Mouse (Mus musculus) fibroblast of lung, adult 2 months (primary cell): ENCODE results near the gene Slpi.

ENCODE experiments used
- DNase-seq: peaks from one replicate; pipeline ENCODE4 v3.0.0-alpha.2; 2011; ENCODE audit warnings: low read depth

Slpi gene

GRCm38 (mm10) chr2:164421306-164421705 lies 32.4 kb upstream of the Slpi start:
- no peak for DNase-seq

GRCm38 (mm10) chr2:164419489-164419888 lies 30.6 kb upstream of the Slpi start:
- DNase-seq = no peak

DNA sequence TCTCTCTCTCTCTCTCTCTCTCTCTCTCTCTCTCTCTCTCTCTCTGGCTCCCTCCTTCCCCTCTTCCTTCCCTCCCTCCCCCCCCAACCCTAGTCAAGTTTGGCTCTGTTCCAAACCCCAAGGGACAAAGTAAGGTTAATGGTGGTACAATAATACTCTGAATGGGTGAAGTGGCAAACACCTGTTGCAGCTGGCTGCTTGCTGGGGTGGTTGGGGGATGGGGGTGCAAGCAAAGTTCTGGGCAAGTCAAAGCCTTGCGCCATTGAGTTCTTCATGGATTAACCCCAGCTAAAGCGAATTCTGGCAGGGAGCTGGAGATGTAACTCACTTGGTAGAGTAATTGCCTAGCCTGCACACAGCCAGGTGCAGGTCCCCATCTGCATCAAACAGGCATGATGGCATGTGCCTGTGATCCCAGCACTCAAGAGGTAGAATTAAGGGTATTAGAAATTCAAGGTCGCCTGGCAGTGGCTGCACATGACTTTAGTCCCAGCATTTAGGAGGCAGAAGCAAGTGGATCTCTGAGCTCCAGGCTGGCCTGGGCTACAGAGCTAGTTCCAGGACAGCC lies 29.5 kb upstream of the Slpi start:
- DNase-seq = no peak

DNA sequence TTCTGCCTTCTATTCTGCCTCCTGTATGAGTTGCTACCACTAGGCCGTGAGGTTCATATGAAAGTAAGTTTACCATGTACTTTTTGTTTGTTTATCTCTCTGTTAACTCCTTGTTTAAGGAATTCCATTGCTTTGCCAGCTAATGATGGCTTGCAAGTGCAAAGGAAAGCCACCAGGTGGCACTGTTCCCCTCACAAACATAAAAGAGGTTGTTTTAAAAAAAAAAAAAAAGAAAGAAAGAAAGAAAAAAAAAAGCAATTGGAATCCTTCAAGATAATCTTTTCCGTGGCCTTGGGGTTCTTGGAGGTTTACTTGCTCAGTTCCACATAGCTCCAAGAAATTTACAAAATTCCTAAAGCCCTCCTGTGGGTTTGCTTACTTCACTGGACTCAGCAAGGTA lies 28.3 kb upstream of the Slpi start:
- DNase-seq = no peak

GRCm38 (mm10) chr2:164414581-164414980 lies 25.7 kb upstream of the Slpi start:
- no peak for DNase-seq

DNA sequence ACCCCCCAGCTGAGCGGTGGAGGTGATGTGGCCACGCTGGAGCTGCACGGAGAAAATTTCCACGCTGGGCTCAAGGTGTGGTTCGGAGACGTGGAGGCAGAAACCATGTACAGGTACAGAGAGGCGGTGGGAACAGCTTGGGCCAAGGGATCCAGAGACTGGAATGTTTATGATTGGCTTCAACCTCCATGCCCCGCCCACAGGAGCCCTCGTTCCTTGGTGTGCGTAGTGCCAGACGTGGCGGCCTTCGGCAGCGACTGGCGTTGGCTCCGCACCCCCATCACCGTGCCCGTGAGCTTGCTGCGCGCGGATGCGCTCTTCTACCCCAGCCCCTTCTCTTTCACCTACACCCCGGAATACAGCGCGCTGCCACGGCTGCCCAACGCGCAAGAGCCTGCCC lies 25.3 kb upstream of the Slpi start:
- DNase-seq = no peak

DNA sequence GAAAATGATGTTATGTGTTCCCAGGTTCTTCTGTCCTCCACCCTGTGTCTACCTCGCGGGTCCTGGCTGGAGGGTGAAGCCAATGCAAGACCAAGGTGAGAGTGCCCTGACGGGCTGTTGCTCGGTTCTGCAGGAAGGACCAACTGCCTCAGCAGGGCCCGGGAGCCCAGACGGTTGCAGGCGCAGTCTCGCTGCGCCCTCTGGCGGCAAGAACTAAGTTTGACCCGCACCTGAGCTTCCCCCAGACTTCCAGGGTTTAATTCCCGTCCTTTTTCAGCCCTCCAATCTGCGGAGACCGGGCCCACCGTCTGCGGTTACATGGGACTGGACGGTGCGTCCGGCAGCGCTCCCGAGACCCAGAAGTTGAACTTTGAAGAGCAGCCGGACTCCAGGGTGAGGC lies 18.8 kb upstream of the Slpi start:
- DNase-seq = no peak

- DNase-seq = no peak
These were observed 16.6 kb upstream of the Slpi start for GRCm38 (mm10) chr2:164405519-164405918.

GRCm38 (mm10) chr2:164405060-164405459 lies 16.2 kb upstream of the Slpi start, which contains the start of gene Matn4:
Gene Matn4, minus strand, starts transcription at chr2:164405160.
- no peak for DNase-seq

DNA sequence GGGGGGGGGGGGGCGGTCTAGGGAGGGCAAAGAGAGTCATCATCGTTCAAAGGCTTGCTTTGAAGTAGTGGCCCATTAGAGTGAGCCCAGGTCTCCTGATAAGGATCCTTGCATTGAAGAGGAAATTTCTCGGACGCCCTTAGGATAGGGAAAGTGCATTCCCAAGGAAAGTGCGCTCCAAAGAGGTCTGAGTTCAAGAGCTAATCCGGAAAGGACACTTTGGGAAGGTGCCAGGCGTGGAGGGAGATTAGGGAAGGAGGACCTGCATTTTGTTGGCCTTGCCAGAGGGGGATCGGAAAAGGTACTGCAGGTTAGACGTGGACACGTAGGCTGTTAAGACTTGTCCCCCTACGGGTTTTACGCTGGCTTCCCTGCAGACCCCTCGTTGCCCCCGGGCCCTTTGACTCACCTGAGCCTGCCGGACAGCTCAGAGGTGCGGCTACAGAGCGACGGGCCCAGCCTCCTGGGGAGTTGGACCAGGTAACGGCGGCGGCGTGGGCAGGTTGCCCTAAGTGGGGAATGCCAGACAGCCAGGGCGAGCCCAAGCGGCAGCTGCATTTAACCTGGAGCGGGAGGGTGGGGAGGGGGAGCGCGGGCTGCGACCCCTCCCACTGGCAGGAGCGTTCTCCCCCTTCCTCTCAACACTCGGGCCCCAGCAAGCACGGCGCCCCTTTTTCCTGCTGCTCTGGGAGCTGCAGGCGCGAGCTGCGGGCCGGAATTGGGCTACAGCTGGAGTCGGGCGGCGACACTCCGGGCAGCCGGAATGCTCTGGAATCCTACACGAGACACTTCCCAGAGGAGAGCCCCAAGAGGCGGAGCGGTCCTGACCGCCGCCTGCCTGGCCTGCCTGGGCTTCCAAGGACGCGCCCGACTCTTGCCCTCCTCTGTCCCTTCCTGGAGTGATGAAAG lies 15.4 kb upstream of the Slpi start:
- no peak for DNase-seq

DNA sequence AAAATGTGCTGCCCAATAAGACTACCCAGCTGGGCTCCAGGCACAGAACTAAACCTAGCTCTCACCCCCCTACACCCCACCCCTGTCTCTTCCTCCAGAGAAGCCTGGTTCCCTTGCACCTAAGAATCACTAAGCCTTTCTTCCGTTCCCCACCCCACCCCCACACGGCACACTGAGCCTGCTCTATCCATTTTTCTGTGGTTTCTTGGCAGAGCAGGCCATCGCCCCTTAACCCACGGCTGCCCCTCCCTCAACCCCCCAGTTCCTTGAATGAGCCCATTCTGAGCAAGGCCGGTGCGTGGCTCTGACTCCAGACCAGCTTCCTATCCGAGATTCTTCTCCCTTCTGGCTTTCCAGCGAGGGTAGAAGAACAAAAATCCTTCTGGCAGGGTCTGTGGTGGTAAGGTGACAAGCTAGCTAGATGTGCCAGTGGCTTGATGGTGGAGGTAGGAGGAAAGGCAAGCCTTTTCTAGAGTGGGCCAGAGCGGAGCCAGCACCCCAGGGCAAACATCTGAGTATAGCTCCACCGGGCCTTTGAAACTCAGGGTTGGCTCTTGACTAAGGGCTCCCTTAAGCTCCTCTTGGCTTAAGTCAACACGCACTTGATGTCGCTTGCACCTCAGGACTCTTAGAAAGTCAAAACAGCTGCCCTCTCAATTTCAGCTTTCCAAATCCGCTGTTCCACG lies 14.6 kb upstream of the Slpi start:
- no peak for DNase-seq

DNA sequence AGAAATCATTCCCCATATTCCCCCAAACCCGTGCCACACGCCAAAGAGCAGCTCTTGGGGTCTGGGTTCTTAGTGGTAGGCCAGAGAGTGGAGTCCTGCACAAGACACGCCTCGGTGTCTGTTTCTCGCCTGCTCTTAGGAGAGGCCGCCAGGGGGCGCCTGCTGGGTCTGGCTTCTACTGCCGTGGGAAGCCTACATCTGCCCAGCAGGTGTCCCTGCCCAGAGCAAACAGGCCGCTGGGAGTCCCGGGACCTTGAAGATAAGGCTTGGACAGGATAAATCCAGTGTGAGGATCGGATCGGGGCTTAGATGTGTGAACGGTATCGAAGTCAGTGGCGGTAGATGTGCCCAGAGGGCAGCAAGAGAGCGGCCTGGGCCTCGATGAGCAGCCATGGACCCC lies 14.0 kb upstream of the Slpi start, which contains the start of gene Rbpjl:
Rbpjl (plus strand) TSS at position 236 of the 400 bp plus-strand sequence.
- DNase-seq = no peak

- DNase-seq = no peak
These were observed 8.0 kb upstream of the Slpi start for GRCm38 (mm10) chr2:164396911-164397310.

DNA sequence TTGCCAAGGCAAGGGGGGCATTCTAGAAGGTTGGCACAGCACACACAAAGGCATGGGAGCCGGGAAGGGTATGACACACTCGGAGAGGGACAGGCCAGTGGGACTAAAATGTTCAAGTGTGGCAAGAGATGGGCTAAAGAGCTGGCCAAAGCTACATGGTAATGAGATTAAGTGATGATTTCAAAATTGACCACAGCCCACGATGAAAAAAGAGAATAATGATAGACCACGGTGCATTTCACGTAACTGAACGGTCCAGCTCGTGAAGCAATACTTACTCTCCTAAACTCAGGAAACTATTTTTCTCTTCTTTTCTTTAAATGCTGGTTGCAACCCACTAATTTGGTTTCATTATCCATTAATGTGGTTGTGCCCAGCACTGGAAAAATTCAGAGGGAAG lies 7.2 kb upstream of the Slpi start:
- DNase-seq = no peak

- no peak for DNase-seq
These were observed 4.2 kb upstream of the Slpi start for GRCm38 (mm10) chr2:164393126-164393525.

DNA sequence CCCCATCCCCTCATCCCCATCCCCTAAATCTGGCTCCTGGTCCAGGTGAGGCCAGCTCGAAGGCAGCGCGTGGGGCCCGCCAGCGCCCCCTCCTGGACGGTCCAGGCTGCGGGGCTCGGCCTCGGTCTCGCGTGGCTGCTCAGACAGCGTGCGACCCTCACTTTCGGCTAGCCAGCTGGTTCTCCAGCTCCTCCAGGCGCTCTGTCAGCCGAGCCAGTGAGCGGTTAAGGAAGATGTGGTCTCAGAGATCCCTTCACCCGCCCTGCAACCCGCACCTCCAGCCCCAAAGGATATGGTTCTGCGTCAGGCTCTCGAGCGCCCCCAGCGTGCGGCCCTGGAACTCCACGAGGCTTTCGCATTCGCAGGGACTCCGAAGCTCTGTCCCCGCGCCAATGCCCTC lies 604 bp upstream of the Slpi start:
- DNase-seq = no peak

DNA sequence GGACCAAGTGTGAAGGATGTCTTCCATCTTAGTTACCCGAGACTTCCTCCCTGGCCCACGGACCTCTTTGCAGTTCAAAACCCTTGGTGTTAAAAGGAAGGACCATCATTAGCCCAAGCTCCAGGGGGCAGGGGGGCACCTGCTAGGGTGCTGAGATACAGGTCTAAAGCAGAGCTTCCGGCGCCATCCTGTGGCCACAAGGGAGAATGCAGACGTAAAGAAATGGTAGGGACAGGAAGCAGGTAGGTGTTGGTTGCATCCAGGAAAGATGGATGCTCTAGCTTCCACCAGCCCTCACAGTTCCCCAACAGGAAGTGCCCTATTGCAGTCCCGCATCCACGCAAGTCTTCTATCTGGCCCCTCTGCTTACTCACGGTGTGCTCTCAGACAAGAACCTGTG lies 1.9 kb downstream of the Slpi start:
- DNase-seq = no peak

DNA sequence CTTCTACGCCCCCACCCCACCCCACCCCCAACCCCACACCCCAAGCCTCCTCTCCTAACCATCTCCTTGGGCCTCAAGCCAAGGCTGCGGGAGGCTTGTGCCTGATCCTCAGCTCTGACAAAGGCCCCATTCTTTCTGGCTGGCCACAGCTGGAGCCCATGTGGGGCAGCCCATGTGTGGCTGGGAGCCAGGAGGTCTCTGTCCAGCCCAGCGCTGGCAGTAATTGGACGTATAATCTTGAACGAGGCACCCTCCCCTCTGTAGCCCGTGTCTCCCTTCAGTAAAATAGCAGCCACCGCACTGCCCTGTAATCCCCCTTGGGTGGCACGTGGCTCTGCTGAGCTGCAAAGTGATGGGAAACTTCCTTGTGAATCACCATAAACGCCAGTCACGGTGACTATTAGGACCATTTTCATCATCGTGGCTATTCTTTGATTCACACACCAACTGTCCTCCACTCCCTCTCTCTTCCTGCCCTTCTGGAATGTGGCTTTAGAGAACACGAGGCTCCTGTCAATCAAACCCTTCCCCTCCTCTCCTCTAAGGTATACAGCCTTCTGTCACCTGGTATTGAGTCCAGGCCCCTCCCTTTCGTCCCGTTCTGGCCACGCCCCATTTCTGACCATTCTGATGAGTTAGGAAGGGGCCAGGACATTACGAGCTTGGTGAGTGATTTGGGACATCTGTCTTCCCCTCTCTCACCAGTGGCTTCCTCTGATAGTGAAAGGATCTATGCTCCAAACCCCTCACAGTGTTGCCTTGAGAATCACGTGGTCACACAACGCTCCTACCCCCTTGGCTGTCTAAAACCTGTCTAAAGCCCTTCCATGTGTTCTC lies 2.8 kb downstream of the Slpi start:
- DNase-seq = peak; percentile 95

GRCm38 (mm10) chr2:164383656-164384399 lies 5.1 kb downstream of the Slpi start:
- DNase-seq = no peak

GRCm38 (mm10) chr2:164382971-164383370 lies 5.9 kb downstream of the Slpi start:
- DNase-seq = no peak

GRCm38 (mm10) chr2:164381726-164382125 lies 7.2 kb downstream of the Slpi start:
- no peak for DNase-seq
